Mouse (Mus musculus): ENCODE measurements around the gene Nek2. TPM values are rescaled to one million over a fixed set of nuclear protein-coding genes. Genes with fewer than 3 reads are reported as not detected.

The Nek2 gene
- polyA plus RNA-seq, 1 experiment from 2014 or later, result 39.3 TPM

- Histone ChIP-seq H3K27me3 (no peaks in the 10 kb centered on the region), H3K4me3 (replicated peaks) (no peak overlapping the region), H3K4me2 (no peak overlapping the region), H3K9me3 (replicated peaks) (no peaks in the 10 kb centered on the region), H3K36me3 (no peaks in the 10 kb centered on the region), H3K27ac (no peak overlapping the region), H3K4me1 (replicated peaks) (peaks cover 14% of the 10 kb centered on the region), H3K9ac (no peak overlapping the region)
- no peak for DNase-seq
- 64% methylated on average over 4 of the region's 4 CpGs for WGBS (ENCODE audit: insufficient replicate concordance)
- ATAC-seq (ENCODE audit: low read depth), result no peak
Observed at GRCm38 (mm10) chr1:191863833-191864550, 42.7 kb downstream of the Nek2 start.

- ATAC-seq (ENCODE audit: low read depth) (no peak), DNase-seq (no peak)
- Histone ChIP-seq H3K4me3 (replicated peaks) (no peak overlapping the region), H3K4me2 (no peak overlapping the region), H3K9ac (no peak overlapping the region), H3K27me3 (peaks cover under 1% of the 10 kb centered on the region), H3K36me3 (no peaks in the 10 kb centered on the region), H3K4me1 (replicated peaks) (peaks cover 10% of the 10 kb centered on the region), H3K9me3 (replicated peaks) (no peaks in the 10 kb centered on the region), H3K27ac (no peak overlapping the region)
- 64% methylated on average over 8 of the region's 8 CpGs for WGBS (ENCODE audit: insufficient replicate concordance)
Observed at GRCm38 (mm10) chr1:191864551-191865027, 43.3 kb downstream of the Nek2 start.

GRCm38 (mm10) chr1:191872076-191872710 lies 50.9 kb downstream of the Nek2 start:
- no peak overlapping the region for H3K9ac ChIP-seq
- WGBS (ENCODE audit: insufficient replicate concordance), result 59% methylated on average over 6 of the region's 6 CpGs
- no peak for DNase-seq
- no peak overlapping the region for H3K27ac ChIP-seq
- peaks cover 23% of the 10 kb centered on the region for H3K4me1 ChIP-seq (replicated peaks)
- ATAC-seq (ENCODE audit: low read depth), result no peak
- no peak overlapping the region for H3K4me2 ChIP-seq
- no peaks in the 10 kb centered on the region for H3K9me3 ChIP-seq (replicated peaks)
- no peaks in the 10 kb centered on the region for H3K36me3 ChIP-seq
- peaks cover 29% of the 10 kb centered on the region for H3K27me3 ChIP-seq
- no peak overlapping the region for H3K4me3 ChIP-seq (replicated peaks)

GRCm38 (mm10) chr1:191875006-191875405 lies 53.8 kb downstream of the Nek2 start:
- Histone ChIP-seq H3K36me3 (no peaks in the 10 kb centered on the region), H3K4me1 (replicated peaks) (peaks cover 44% of the 10 kb centered on the region), H3K4me2 (no peak overlapping the region), H3K27me3 (peaks cover 35% of the 10 kb centered on the region), H3K27ac (no peak overlapping the region), H3K9me3 (replicated peaks) (no peaks in the 10 kb centered on the region), H3K4me3 (replicated peaks) (no peak overlapping the region), H3K9ac (no peak overlapping the region)
- whole genome bisulfite sequencing (ENCODE audit: insufficient replicate concordance), result 32% methylated on average over 7 of the region's 7 CpGs
- ATAC-seq (ENCODE audit: low read depth) (peak; percentile 55; the same call in 1 of the 2 replicates), DNase-seq (no peak)

- peak; percentile 59 for ATAC-seq (ENCODE audit: low read depth)
- Histone ChIP-seq H3K4me2 (peak overlapping the region; percentile 14; the same call in 1 of the 2 replicates), H3K27me3 (peaks cover 35% of the 10 kb centered on the region), H3K9me3 (replicated peaks) (no peaks in the 10 kb centered on the region), H3K27ac (no peak overlapping the region), H3K4me1 (replicated peaks) (peaks cover 52% of the 10 kb centered on the region), H3K9ac (no peak overlapping the region), H3K4me3 (replicated peaks) (no peak overlapping the region), H3K36me3 (no peaks in the 10 kb centered on the region)
- no peak for DNase-seq
- 44% methylated on average over 9 of the region's 9 CpGs for WGBS (ENCODE audit: insufficient replicate concordance)
Observed at GRCm38 (mm10) chr1:191875683-191876305, 54.5 kb downstream of the Nek2 start.

GRCm38 (mm10) chr1:191877681-191878080 lies 56.4 kb downstream of the Nek2 start:
- H3K27me3 ChIP-seq, result peaks cover 35% of the 10 kb centered on the region
- H3K4me1 ChIP-seq (replicated peaks), result peaks cover 70% of the 10 kb centered on the region
- ATAC-seq (ENCODE audit: low read depth), result no peak

GRCm38 (mm10) chr1:191878518-191878921 lies 57.3 kb downstream of the Nek2 start:
- Histone ChIP-seq H3K4me1 (replicated peaks) (peaks cover 79% of the 10 kb centered on the region), H3K4me3 (replicated peaks) (no peak overlapping the region), H3K9me3 (replicated peaks) (no peaks in the 10 kb centered on the region), H3K36me3 (no peaks in the 10 kb centered on the region), H3K9ac (no peak overlapping the region), H3K27ac (no peak overlapping the region), H3K27me3 (peaks cover 35% of the 10 kb centered on the region), H3K4me2 (no peak overlapping the region)
- ATAC-seq (ENCODE audit: low read depth) (no peak), DNase-seq (no peak)
- 75% methylated on average over 4 of the region's 4 CpGs for WGBS (ENCODE audit: insufficient replicate concordance)

More at GRCm38 (mm10) chr1:191877681-191878080, 56.4 kb downstream of the Nek2 start:
- no peaks in the 10 kb centered on the region for H3K9me3 ChIP-seq (replicated peaks)
- H3K36me3 ChIP-seq, result no peaks in the 10 kb centered on the region
- H3K27ac ChIP-seq, result no peak overlapping the region
- H3K9ac ChIP-seq, result no peak overlapping the region
- WGBS (ENCODE audit: insufficient replicate concordance), result 73% methylated on average over 10 of the region's 10 CpGs
- no peak for DNase-seq
- no peak overlapping the region for H3K4me2 ChIP-seq
- no peak overlapping the region for H3K4me3 ChIP-seq (replicated peaks)

GRCm38 (mm10) chr1:191880247-191880646 lies 59.0 kb downstream of the Nek2 start:
- Histone ChIP-seq H3K27me3 (peaks cover 23% of the 10 kb centered on the region), H3K4me1 (replicated peaks) (peaks cover 75% of the 10 kb centered on the region), H3K9ac (peak overlapping the region; percentile 42; the same call in 1 of the 2 replicates), H3K27ac (peak overlapping the region; percentile 84), H3K9me3 (replicated peaks) (no peaks in the 10 kb centered on the region), H3K4me2 (peak overlapping the region; percentile 48), H3K4me3 (replicated peaks) (no peak overlapping the region), H3K36me3 (no peaks in the 10 kb centered on the region)
- ATAC-seq (ENCODE audit: low read depth), result peak; percentile 75
- peak; percentile 76 for DNase-seq
- 56% methylated on average over 3 of the region's 3 CpGs for WGBS (ENCODE audit: insufficient replicate concordance)

- 0 out of 2 replicates have a peak overlapping the region, but pooled peaks have one; percentile 7 for H3K4me3 ChIP-seq (replicated peaks)
- no peaks in the 10 kb centered on the region for H3K9me3 ChIP-seq (replicated peaks)
- peaks cover 67% of the 10 kb centered on the region for H3K4me1 ChIP-seq (replicated peaks)
- ATAC-seq (ENCODE audit: low read depth), result peak; percentile 11; the same call in 1 of the 2 replicates
- H3K4me2 ChIP-seq, result peak overlapping the region; percentile 48
- no peaks in the 10 kb centered on the region for H3K36me3 ChIP-seq
- peaks cover 16% of the 10 kb centered on the region for H3K27me3 ChIP-seq
- 21% methylated on average over 8 of the region's 8 CpGs for WGBS (ENCODE audit: insufficient replicate concordance)
- DNase-seq, result peak; percentile 20
- peak overlapping the region; percentile 84 for H3K27ac ChIP-seq
- peak overlapping the region; percentile 42; the same call in 1 of the 2 replicates for H3K9ac ChIP-seq
Observed at GRCm38 (mm10) chr1:191880921-191881609, 59.8 kb downstream of the Nek2 start.

- peaks cover 63% of the 10 kb centered on the region for H3K4me1 ChIP-seq (replicated peaks)
- ATAC-seq (ENCODE audit: low read depth) (peak; percentile 60), DNase-seq (peak; percentile 44)
- peak overlapping the region; percentile 84 for H3K27ac ChIP-seq
- 10% methylated on average over 2 of the region's 2 CpGs for WGBS (ENCODE audit: insufficient replicate concordance)
- H3K36me3 ChIP-seq, result no peaks in the 10 kb centered on the region
- H3K9ac ChIP-seq, result peak overlapping the region; percentile 42
- peak overlapping the region; percentile 48 for H3K4me2 ChIP-seq
- H3K4me3 ChIP-seq (replicated peaks), result peak overlapping the region; percentile 7; the same call in 1 of the 2 replicates
- no peaks in the 10 kb centered on the region for H3K9me3 ChIP-seq (replicated peaks)
- peaks cover 12% of the 10 kb centered on the region for H3K27me3 ChIP-seq
Observed at GRCm38 (mm10) chr1:191881663-191882062, 60.4 kb downstream of the Nek2 start.

Measured in liver, embryonic 13.5 days (tissue).